Mouse (Mus musculus): Measurements from ENCODE around the gene Scaf1. TPM values are rescaled to one million over a fixed set of nuclear protein-coding genes. Genes with fewer than 3 reads are reported as not detected.
"Not testable (repeated sequence)": the region's sequence is repeated elsewhere in the genome, so short reads cannot be mapped to it uniquely, and the experiment has no call there.

Scaf1 gene
- total RNA-seq, 2 experiments from 2014 or later = 45.5 to 49.7 TPM

DNA sequence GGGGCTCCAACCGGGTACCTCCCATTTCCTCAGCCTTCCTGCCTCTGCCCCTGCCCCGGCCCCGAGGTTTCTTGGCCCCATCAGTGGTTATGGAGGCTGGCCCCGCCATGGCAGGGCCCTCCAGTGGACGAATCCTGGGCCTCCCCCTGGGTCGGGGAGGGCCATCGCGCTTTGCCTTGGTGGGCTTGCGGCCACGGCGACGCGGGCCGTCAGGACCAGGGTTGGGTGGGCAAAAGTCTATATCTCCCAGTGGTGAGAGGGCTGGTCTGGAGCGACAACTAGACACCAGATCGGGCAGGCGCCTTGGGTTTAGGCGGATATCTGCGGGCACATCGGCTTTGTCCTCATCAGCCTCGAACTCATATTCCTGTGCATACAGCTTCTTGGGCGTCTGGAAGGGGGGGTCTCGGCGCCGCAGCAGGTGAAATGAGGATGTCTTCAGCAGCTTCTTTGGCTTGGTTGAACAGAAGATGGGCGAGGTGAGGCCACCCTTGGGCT, 30.7 kb upstream of the Scaf1 start:
- intact Hi-C loops (cut with DNase I) = loop anchor here (2.0 kb wide), 1 partner anchor 20 kb away; no protein-coding TSS in a partner anchor
- no peak for DNase-seq (ENCODE audit: low spot score)

DNA sequence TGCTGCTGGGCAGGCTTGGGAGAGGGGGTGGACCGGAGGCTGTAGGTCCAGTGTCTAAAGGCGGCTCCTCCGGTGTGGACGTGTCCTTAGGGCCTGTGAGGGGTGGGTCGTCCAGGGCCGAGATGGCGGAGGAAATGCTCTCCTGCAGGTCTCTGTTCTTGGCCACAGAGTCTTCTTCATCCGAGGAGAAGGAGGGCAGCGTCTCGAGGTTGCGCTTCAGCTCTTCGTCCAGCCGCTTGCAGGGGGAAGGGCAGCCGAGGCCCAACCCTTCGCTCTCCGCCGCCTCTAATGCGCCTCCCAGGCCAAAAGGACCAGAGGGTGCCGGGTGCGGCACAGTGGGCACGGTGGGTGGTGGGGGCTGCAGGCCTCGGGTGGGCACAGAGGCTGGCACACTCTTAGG, 29.6 kb upstream of the Scaf1 start:
- intact Hi-C loops (cut with DNase I) = loop anchor here (2.0 kb wide), 1 partner anchor 19 kb away; no protein-coding TSS in a partner anchor
- DNase-seq (ENCODE audit: low spot score) = no peak

DNA sequence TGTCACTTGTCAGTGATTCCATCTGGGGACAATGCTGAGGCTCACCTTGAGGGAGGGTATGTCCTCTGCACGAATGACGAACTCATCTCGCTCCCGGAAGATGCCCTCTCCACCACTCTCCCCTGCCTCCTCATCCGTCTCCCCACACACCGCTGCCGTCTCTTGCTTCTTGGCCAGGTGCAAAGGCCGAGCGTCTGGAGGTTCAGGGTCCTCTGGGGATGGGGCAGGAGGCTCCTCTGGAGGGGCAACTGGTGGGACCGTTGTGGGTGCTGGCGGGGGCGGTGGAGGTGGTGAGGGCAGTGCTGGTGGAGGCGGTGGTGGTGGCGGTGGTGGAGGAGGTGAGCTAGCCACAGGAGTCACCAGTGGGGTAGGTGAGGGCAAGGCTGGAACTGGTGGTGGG, 27.1 kb upstream of the Scaf1 start:
- intact Hi-C loops (cut with DNase I) = no loop called here

DNA sequence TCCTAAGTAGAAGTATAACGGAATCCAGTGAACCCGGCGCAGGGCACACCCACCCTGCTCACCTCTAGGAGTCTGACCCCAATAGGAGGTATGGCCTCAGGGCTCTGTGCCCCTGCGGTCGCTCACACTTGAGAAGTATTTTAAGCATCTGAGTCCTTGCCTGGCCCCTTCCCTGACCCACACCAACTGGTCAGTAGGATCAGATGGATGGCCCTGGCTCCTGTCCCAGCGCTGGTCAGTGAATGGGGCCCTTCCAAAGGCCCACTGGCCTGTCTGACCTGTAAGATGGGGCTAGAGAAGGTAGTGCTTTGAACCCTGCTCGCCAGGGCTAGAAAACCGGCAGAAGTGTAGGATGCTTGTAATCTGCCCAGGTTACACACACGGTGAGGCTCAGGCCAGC, 24.7 kb upstream of the Scaf1 start:
- intact Hi-C loops (cut with DNase I) = no loop called here
- DNase-seq (ENCODE audit: low spot score) = no peak

More for the DNA sequence above, 27.1 kb upstream of the Scaf1 start:
- no peak for DNase-seq (ENCODE audit: low spot score)

- DNase-seq (ENCODE audit: low spot score) = no peak
- intact Hi-C loops (cut with DNase I) = no loop called here
Observed at GRCm38 (mm10) chr7:45038411-45038810, 22.2 kb upstream of the Scaf1 start.

DNA sequence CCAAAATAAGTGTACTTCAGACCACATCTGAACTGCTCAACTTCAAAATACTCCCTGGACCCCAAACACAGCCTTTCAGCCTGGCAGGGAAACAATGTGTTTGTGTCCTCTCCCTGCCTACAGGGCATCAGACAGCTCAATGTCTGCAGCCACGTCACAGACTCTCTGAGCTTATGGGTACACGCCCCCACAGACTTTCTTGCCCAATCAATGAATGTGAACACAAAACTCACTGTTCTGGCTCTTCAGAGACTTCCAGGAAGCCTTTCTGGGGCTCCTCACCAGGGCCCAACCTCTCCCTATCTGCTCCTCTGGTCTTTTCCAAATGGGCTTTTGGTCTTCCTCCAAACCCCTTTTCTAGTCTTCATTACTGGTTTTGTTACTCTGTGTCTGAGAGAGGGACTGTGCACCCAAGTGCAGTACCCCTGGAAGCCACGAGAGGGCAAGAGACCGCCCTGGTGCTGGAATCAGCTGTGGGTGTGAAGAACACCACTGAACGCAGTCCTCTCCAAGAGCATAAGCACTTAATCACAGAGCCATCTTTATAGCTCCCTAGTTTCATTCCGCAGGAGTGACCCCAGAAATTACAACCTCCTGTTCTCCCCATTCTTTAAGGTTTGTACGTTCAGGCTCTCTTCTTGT, 21.7 kb upstream of the Scaf1 start:
- intact Hi-C loops (cut with DNase I) = no loop called here
- no peak for DNase-seq (ENCODE audit: low spot score)

DNA sequence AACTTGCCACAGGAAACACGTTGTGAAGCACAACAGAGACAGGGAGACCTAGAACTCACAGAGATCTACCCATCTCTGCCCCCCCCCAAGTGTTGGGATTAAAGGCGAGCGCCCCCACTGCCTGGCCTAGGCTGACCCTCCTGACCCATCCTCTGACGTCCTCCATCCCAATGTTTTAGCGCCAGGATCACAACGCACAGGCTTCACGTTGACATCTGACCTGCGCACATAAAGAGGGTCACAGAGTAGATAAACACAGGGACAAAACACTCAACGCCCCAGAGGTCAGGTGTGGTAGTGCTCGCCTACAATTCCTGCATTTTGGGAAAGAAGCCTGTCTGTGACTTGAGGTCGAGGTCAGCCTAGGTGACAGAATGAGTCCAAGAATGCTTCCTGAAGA, 20.5 kb upstream of the Scaf1 start:
- no peak for DNase-seq (ENCODE audit: low spot score)
- intact Hi-C loops (cut with DNase I) = no loop called here

- no peak for DNase-seq (ENCODE audit: low spot score)
- intact Hi-C loops (cut with DNase I) = no loop called here
Observed at GRCm38 (mm10) chr7:45035631-45036030, 19.5 kb upstream of the Scaf1 start.

- DNase-seq (ENCODE audit: low spot score) = no peak
- intact Hi-C loops (cut with DNase I) = no loop called here
Observed at GRCm38 (mm10) chr7:45033722-45034359, 17.7 kb upstream of the Scaf1 start.

DNA sequence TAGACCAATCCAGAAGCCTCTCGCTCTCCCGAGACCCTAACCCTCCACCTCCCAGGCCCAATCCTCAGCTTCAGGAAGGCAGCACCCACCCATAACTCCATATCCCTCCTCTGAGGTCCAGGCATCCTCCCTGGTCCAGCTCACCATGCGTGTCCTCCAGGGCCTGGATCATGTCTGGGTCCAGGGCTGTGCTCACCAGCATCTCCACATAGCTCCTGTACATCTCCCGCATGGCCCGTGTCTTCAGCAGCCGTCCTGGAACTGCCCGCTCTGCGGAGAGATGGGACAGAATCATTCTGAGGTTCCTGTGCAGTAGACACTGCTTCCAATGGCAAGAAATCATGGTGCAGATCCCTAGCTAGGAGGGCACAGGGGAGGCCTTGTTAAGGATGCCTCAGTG, 14.7 kb upstream of the Scaf1 start:
- intact Hi-C loops (cut with DNase I) = no loop called here
- no peak for DNase-seq (ENCODE audit: low spot score)

GRCm38 (mm10) chr7:45029995-45030394, 13.8 kb upstream of the Scaf1 start:
- intact Hi-C loops (cut with DNase I) = no loop called here
- no peak for DNase-seq (ENCODE audit: low spot score)

DNA sequence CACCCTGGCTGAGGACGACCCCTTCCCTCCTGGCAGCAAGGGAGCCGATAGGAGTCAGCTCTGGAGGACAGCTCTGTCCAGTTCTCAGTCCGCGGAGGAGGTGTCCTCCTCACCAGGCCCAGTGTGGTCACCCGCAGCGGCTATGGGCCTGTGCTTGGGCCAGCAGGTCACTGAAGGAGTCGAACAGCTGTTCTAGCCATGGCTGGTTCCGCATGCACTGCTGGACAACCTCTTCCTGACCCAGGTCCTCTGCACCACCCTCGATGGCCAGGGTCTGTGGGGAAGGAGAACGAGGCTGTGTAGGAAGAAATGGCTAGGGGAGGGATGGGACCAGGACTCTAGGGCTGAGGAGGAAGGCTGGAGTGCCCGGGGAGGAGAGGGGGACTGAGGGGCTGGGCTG, 12.2 kb upstream of the Scaf1 start:
- no peak for DNase-seq (ENCODE audit: low spot score)
- intact Hi-C loops (cut with DNase I) = no loop called here

DNA sequence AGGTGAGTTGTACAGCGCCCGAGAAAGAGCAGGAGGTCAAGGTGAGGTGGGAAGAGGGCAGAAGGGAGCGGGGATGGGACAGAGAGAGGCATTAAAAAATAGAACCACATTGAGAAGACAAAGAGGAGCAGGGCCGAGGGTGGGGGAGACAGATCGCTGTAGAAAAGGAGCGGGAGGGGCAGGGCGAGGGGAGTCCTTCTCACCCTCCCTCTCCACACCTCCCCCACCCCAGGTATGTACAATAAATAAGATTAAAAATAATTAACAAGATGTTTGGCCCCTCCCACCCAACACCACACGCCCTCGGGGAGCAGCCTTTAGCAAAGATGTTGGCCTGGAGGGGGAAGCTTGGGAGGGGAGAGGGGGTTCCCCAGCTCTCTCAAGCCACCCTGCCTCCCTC, 11.6 kb upstream of the Scaf1 start:
- DNase-seq (ENCODE audit: low spot score) = no peak
- intact Hi-C loops (cut with DNase I) = loop anchor here (2.0 kb wide), 1 partner anchor 19 kb away; no protein-coding TSS in a partner anchor

GRCm38 (mm10) chr7:45026256-45026655, 10.1 kb upstream of the Scaf1 start:
- DNase-seq (ENCODE audit: low spot score) = no peak
- intact Hi-C loops (cut with DNase I) = loop anchor here (2.0 kb wide), 1 partner anchor 21 kb away; no protein-coding TSS in a partner anchor

DNA sequence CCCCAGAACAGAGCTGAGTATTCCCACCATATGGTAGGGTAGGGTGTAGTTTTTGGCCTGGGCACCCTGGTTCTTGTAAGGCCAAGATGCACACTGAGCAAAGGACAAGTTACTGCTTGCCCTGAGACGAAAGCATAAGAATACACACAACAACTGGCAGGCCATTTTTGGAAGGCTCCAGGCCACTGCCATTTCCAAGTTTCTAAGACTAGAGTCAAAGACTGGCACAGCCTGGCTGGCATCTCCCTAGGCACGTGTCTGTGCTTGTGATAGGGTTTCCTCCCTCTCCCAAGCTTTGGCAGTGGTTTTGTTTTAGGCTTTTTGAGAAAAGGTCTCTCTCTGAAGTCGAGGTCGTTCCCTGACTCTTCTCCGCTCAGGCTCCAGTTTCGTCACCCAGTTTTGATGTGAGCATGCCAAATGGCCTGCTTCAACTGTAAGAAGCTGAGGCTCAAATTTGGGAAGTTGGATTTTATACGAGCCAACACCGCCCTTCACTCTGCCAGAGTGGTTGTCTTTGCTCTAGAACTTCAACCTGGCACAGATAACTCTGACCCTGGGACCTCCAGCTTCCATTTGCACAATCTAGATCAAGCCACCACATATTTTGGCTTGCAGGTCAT, 9.5 kb upstream of the Scaf1 start:
- intact Hi-C loops (cut with DNase I) = loop anchor here (2.0 kb wide), 1 partner anchor 21 kb away; no protein-coding TSS in a partner anchor
- no peak for DNase-seq (ENCODE audit: low spot score)

DNA sequence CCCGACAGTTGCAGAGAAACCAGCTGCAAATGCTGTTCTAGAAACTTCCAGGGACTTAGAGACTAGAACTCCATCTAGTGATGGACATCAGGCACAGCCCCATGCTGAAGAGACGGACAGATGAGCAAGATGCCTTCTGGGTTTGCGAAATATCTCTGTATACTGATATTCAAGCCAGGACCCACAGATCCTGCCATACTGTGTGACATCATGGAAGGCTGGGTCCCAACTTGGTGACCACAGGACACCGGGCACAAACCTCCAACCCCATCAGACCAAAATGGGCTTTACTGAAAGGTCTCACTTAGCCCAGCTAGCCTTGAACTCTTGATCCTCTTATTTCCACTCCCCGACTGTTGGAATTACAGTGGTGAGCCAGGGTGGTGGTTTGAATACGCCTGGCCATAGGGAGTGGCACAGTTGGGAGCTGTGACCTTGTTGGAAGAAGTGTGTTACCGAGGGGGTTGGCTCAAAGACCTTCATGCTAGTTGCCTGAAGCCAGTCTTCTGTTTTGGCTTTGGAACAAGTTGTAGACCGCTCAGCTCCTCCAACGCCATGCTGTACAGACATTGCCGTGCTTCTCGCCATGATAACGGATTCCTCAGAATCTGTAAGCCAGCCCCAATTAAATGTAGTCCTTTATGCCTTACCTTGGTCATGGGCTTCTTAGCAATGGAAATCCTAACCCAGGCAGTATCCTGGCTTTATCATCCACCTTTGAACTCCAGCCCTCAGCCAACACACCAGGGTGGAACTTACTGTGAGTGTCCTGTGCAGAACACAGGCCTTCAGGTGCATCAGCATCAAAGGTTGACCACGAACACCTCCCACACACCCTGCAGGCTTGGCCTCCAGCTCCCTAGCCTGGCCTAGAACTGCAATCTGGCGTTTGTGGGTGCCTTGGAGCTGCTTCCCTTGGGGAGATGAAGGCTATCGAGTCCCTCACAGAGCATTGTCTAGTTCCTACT, 8.4 kb upstream of the Scaf1 start:
- intact Hi-C loops (cut with DNase I) = loop anchor here (5.0 kb wide), 1 partner anchor 42 kb away; no protein-coding TSS in a partner anchor
- no peak for DNase-seq (ENCODE audit: low spot score)

DNA sequence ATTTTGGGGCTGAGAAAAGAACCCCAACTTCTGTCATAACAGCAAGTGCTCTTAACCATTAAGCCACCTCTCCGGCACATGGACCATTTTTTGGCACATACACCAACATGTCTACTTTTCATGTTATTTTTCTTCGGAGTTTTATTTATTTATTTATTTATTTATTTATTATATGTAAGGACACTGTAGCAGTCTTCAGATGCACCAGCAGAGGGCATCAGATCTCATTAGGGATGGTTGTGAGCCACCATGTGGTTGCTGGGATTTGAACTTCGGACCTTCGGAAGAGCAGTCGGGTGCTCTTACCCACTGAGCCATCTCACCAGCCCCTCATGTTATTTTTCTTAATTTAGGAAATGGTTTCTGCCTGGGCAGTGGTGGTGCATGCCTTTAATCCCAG, 7.5 kb upstream of the Scaf1 start:
- DNase-seq (ENCODE audit: low spot score) = not testable (repeated sequence)
- intact Hi-C loops (cut with DNase I) = loop anchor here (5.0 kb wide), 1 partner anchor 41 kb away; no protein-coding TSS in a partner anchor

GRCm38 (mm10) chr7:45020225-45020624, 4.1 kb upstream of the Scaf1 start:
- intact Hi-C loops (cut with DNase I) = loop anchor here (2.0 to 5.0 kb wide), 2 partner anchors 33 to 38 kb away; partner anchors contain the start of gene Prr12
- DNase-seq (ENCODE audit: low spot score) = no peak

DNA sequence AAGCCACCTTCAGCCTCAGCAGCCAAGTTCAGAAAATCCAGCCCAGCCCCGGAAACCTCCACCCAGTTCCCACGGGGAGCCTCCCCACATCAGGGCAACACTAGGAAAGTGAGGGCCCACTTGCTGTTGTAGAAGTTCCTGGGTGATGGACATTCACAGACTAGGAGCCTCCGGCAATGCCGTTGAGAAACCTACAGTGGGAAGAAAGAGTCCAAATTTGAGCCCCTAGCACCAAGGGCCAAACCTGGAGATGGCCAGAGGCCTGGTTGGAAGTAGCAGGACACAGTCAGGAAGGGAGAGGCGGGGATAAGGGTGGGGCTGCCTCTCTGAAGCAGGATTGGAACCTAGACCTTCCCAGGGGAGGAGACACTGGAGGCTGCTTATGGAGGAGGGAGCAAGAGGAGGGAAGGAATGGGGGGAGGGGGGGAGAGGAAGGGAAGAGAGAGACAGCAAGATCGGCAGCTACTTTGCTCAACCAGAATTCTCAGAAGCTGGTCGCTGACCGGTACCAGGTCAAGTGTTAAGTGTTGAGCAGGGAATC, 2.9 kb upstream of the Scaf1 start:
- intact Hi-C loops (cut with DNase I) = no loop called here
- DNase-seq (ENCODE audit: low spot score) = peak; percentile 83
